ENCODE assay signal across 29 mouse cellular contexts in the genomic region with DNA sequence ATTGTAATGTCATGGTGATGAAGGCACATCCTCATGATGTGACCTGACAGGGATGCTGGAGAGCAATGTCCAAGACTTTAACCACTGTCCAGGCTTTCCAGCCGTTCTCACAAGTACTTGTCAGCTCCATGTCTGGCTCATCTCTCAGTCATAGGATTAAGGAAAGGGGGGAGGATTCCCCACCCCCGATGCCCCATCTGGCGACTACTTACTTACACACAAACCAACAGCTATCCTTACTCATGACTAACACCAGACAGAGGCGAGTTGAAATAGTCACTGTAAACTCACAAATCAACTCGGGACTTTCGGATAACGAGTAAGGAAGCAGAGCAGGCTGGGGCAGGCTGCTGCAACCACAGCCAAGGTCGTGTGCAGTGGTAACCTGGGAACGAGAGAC.
DNase-seq lines count a peak whose midpoint lies in the region; ATAC-seq and TF ChIP-seq lines count a peak whose summit lies in the region.
"Had no signal": no experiment of that assay in that cellular context is flagged by ENCODE, and none has a peak within 500 bp of the region (broad histone marks: within the 10 kb centered on the region; RNA-seq: fewer than 3 reads in every experiment).

No protein-coding gene starts in this region.

- no peaks in the 10 kb centered on the region for H3K27me3 ChIP-seq in heart, embryonic 10.5 days (ENCODE audit: insufficient read depth, poor library complexity, severe bottlenecking)
- no peaks in the 10 kb centered on the region for H3K27me3 ChIP-seq in midbrain, embryonic 11.5 days (ENCODE audit: control insufficient read depth, insufficient read depth, low read length)
- H3K27me3 ChIP-seq in midbrain, postnatal 0 days (ENCODE audit: insufficient read depth, low read length), result no peaks in the 10 kb centered on the region
- H3K27me3 ChIP-seq: embryonic facial prominence, embryonic 13.5 days; forebrain, embryonic 12.5 days; midbrain, embryonic 13.5 days; stomach, embryonic 15.5 days had no signal

- H3K27ac ChIP-seq in heart, embryonic 10.5 days, result peak overlapping the region; percentile 67; the same call in 1 of the 2 replicates
- no peak overlapping the region for H3K27ac ChIP-seq in midbrain, embryonic 11.5 days (ENCODE audit: low read depth, low read length)
- no peak overlapping the region for H3K27ac ChIP-seq in midbrain, postnatal 0 days (ENCODE audit: low read depth, low read length)
- H3K27ac ChIP-seq: embryonic facial prominence, embryonic 13.5 days; forebrain, embryonic 12.5 days; gastrocnemius, adult 2 months; midbrain, embryonic 13.5 days; stomach, embryonic 15.5 days had no signal

- no peak for TF ChIP-seq CTCF in midbrain, postnatal 0 days (IDR thresholded peaks at IDR 0.05)

- intact Hi-C loops in left cerebral cortex, postnatal 4 days (cut with DNase I), result loop anchor here (10.0 kb wide), 1 partner anchor 238 kb away; no protein-coding TSS in a partner anchor

- H3K4me2 ChIP-seq in midbrain, embryonic 11.5 days, result no peak overlapping the region
- H3K4me2 ChIP-seq in midbrain, postnatal 0 days (ENCODE audit: low read depth, low read length, poor library complexity, severe bottlenecking), result no peak overlapping the region
- H3K4me2 ChIP-seq: embryonic facial prominence, embryonic 13.5 days; forebrain, embryonic 12.5 days; heart, embryonic 11.5 days; midbrain, embryonic 13.5 days; stomach, embryonic 15.5 days had no signal

- no peak for DNase-seq in heart, embryonic 10.5 days (ENCODE audit: low spot score)
- no peak for DNase-seq in heart, adult 8-10 months (ENCODE audit: low spot score)
- peak; percentile 23 for DNase-seq in midbrain, embryonic 11.5 days (ENCODE audit: low spot score, missing footprints)
- DNase-seq in midbrain, postnatal 0 days (ENCODE audit: low spot score), result no peak
- peak; percentile 46 for DNase-seq in 3T3-L1 (ENCODE audit: low read depth, low spot score)
- peak; percentile 74 for DNase-seq in retina, postnatal 1 day
- DNase-seq in left cerebral cortex, postnatal 4 days, result no peak
- DNase-seq: adrenal gland, adult 2 months; B cell, adult 2 months; cerebellum, adult 11-12 months; cerebellum, postnatal 14 days; gastrocnemius, adult 2 months; kidney, adult 8-10 months; kidney, postnatal 10 days; liver, postnatal 0 days; right cerebral cortex, postnatal 4 days; thymus, adult 18-20 months; thymus, postnatal 4 days had no signal

- WGBS in heart, embryonic 10.5 days, result 71% methylated on average over 9 of the region's 9 CpGs
- WGBS in midbrain, embryonic 11.5 days, result 82% methylated on average over 9 of the region's 9 CpGs
- 74% methylated on average over 9 of the region's 9 CpGs for whole genome bisulfite sequencing in midbrain, postnatal 0 days

- no peak for ATAC-seq in midbrain, embryonic 11.5 days (ENCODE audit: low FRiP score)
- ATAC-seq in midbrain, postnatal 0 days (ENCODE audit: low FRiP score), result no peak
- ATAC-seq in megakaryocyte, adult 5-6 weeks (ENCODE audit: poor library complexity, severe bottlenecking), result no peak
- ATAC-seq: hindbrain, embryonic 16.5 days; liver, postnatal 0 days; lung, postnatal 0 days; midbrain, embryonic 13.5 days had no signal

- peaks cover 16% of the 10 kb centered on the region; the same call in 1 of the 2 replicates for H3K4me1 ChIP-seq in heart, embryonic 10.5 days
- peaks cover 5% of the 10 kb centered on the region for H3K4me1 ChIP-seq in midbrain, embryonic 11.5 days (ENCODE audit: control insufficient read depth, insufficient read depth, low read length)
- H3K4me1 ChIP-seq in midbrain, postnatal 0 days (ENCODE audit: insufficient read depth, low read length), result no peaks in the 10 kb centered on the region

- no peak overlapping the region for H3K9ac ChIP-seq in midbrain, embryonic 11.5 days (ENCODE audit: low read length)
- H3K9ac ChIP-seq in midbrain, postnatal 0 days (replicated peaks; ENCODE audit: low read length, poor library complexity, severe bottlenecking), result no peak overlapping the region
- H3K9ac ChIP-seq: embryonic facial prominence, embryonic 13.5 days; forebrain, embryonic 12.5 days; liver, postnatal 0 days; midbrain, embryonic 13.5 days; stomach, embryonic 15.5 days had no signal

- no peaks in the 10 kb centered on the region for H3K36me3 ChIP-seq in heart, embryonic 10.5 days
- H3K36me3 ChIP-seq in midbrain, embryonic 11.5 days (ENCODE audit: control insufficient read depth, insufficient read depth, low read length), result no peaks in the 10 kb centered on the region
- no peaks in the 10 kb centered on the region for H3K36me3 ChIP-seq in midbrain, postnatal 0 days (ENCODE audit: insufficient read depth, low read length)
- H3K36me3 ChIP-seq: embryonic facial prominence, embryonic 13.5 days; forebrain, embryonic 12.5 days; G1E; hindbrain, embryonic 10.5 days; midbrain, embryonic 13.5 days; stomach, embryonic 15.5 days had no signal

- H3K9me3 ChIP-seq in heart, embryonic 10.5 days, result no peaks in the 10 kb centered on the region
- H3K9me3 ChIP-seq in midbrain, embryonic 11.5 days (ENCODE audit: control insufficient read depth, low read length), result no peaks in the 10 kb centered on the region
- no peaks in the 10 kb centered on the region for H3K9me3 ChIP-seq in midbrain, postnatal 0 days (ENCODE audit: low read length)
- H3K9me3 ChIP-seq: embryonic facial prominence, embryonic 13.5 days; forebrain, embryonic 12.5 days; G1E; hindbrain, embryonic 10.5 days; midbrain, embryonic 13.5 days; stomach, embryonic 15.5 days had no signal

- H3K4me3 ChIP-seq in heart, embryonic 10.5 days, result no peak overlapping the region
- H3K4me3 ChIP-seq in midbrain, embryonic 11.5 days (ENCODE audit: low read depth, low read length), result no peak overlapping the region
- no peak overlapping the region for H3K4me3 ChIP-seq in midbrain, postnatal 0 days (ENCODE audit: low read depth, low read length)
- H3K4me3 ChIP-seq: embryonic facial prominence, embryonic 13.5 days; erythroblast, embryonic 14.5 days; forebrain, embryonic 12.5 days; gastrocnemius, adult 2 months; hindbrain, embryonic 10.5 days; midbrain, embryonic 13.5 days; stomach, embryonic 15.5 days had no signal

Comparison
In these comparisons a context has a peak if more than half of its experiments do, and no peak if none do; other contexts are left out.
1. DNase-seq: peak in midbrain, embryonic 11.5 days (single experiment), 3T3-L1 (single experiment) and retina, postnatal 1 day (single experiment); none in heart, embryonic 10.5 days (single experiment), heart, adult 8-10 months (single experiment), midbrain, postnatal 0 days (single experiment) and left cerebral cortex, postnatal 4 days (single experiment).